ENCODE assay signal across 9 mouse cellular contexts in the genomic region with DNA sequence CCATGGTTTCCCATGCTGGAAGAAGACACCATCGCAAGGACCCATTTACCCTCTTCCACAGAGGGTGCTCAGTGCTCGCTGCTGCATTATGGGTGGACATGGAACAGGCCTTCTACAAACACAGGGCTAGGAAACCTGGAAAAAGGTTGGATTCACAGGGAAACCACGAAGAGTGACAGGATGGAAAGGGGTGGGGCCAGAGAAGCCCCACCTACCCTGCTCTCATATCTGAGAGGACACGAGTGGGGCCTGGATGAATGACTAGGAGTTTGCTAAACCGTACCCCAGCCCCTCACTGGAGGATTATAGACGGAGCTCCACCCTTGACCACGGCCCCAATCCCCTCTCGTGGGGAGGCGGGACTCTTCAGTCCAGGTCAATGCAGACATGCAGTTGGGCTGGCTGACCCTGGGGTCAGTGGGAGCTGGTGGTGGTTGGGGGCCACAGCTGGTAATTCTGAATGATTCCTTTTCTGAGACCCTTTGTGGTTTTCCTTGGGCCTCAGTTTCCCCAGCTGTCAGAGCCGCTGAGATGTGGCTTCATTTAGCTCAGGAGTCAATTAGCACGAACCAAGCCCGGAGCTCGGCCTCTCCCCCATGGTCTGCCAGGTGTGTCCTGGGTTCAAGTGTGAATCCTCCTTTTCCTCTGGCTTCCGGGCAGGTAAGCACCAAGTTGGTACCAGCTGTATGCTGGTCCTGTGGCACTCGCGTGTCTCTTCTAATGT. TPM values are rescaled to one million over a fixed set of nuclear protein-coding genes. Genes with fewer than 3 reads are reported as not detected.
DNase-seq lines count a peak whose midpoint lies in the region; ATAC-seq and TF ChIP-seq lines count a peak whose summit lies in the region.
"Had no signal": no experiment of that assay in that cellular context is flagged by ENCODE, and none has a peak within 500 bp of the region (broad histone marks: within the 10 kb centered on the region; RNA-seq: fewer than 3 reads in every experiment).

No protein-coding gene starts in this region.

- H3K9me3 ChIP-seq in lung, embryonic 14.5 days (ENCODE audit: low read depth, low read length) = no peaks in the 10 kb centered on the region
- no peaks in the 10 kb centered on the region for H3K9me3 ChIP-seq in intestine, embryonic 15.5 days
- no peaks in the 10 kb centered on the region for H3K9me3 ChIP-seq in neural tube, embryonic 13.5 days

- DNase-seq in cerebellum, adult 11 months = peak; percentile 47
- no peak for DNase-seq in cerebellum, postnatal 4 days (ENCODE audit: low spot score in 2 of 2)
- no peak for DNase-seq in lung, embryonic 14.5 days
- no peak for DNase-seq in lung, adult 18-20 months
- no peak for DNase-seq in frontal cortex, postnatal 36 days (ENCODE audit: low spot score in 2 of 2)
- DNase-seq in layer of hippocampus, postnatal 14 days (ENCODE audit: low spot score in 2 of 2) = no peak

- WGBS in lung, embryonic 14.5 days = 67% methylated on average over 16 of the region's 16 CpGs
- WGBS in intestine, embryonic 15.5 days = 68% methylated on average over 16 of the region's 16 CpGs
- WGBS in neural tube, embryonic 13.5 days = 78% methylated on average over 16 of the region's 16 CpGs

- H3K27ac ChIP-seq in lung, embryonic 14.5 days (ENCODE audit: low read depth) = peak overlapping the region; percentile 92
- H3K27ac ChIP-seq in intestine, embryonic 15.5 days = peak overlapping the region; percentile 91
- peak overlapping the region; percentile 88 for H3K27ac ChIP-seq in neural tube, embryonic 13.5 days (replicated peaks)

- H3K4me1 ChIP-seq in lung, embryonic 14.5 days (ENCODE audit: insufficient read depth) = peaks cover 59% of the 10 kb centered on the region
- peaks cover 96% of the 10 kb centered on the region for H3K4me1 ChIP-seq in intestine, embryonic 15.5 days (replicated peaks)
- H3K4me1 ChIP-seq in neural tube, embryonic 13.5 days (replicated peaks) = peaks cover 100% of the 10 kb centered on the region

- ATAC-seq in lung, embryonic 14.5 days (ENCODE audit: insufficient read depth) = no peak
- ATAC-seq in intestine, embryonic 15.5 days = no peak
- no peak for ATAC-seq in neural tube, embryonic 13.5 days (ENCODE audit: low read depth)
- ATAC-seq: inflammation-experienced regulatory T-cells, adult 6 months had no signal

- H3K4me2 ChIP-seq in lung, embryonic 14.5 days = peak overlapping the region; percentile 49
- H3K4me2 ChIP-seq in intestine, embryonic 15.5 days (replicated peaks) = no peak overlapping the region
- H3K4me2 ChIP-seq in neural tube, embryonic 13.5 days = no peak overlapping the region

- H3K36me3 ChIP-seq in lung, embryonic 14.5 days (ENCODE audit: insufficient read depth) = peaks cover 28% of the 10 kb centered on the region
- no peaks in the 10 kb centered on the region for H3K36me3 ChIP-seq in intestine, embryonic 15.5 days
- peaks cover 19% of the 10 kb centered on the region for H3K36me3 ChIP-seq in neural tube, embryonic 13.5 days

- H3K27me3 ChIP-seq in lung, embryonic 14.5 days (ENCODE audit: insufficient read depth, low read length) = no peaks in the 10 kb centered on the region
- no peaks in the 10 kb centered on the region for H3K27me3 ChIP-seq in intestine, embryonic 15.5 days (replicated peaks)
- H3K27me3 ChIP-seq in neural tube, embryonic 13.5 days = peaks cover 8% of the 10 kb centered on the region

- H3K9ac ChIP-seq in lung, embryonic 14.5 days = peak overlapping the region; percentile 16; the same call in 1 of the 2 replicates
- H3K9ac ChIP-seq in intestine, embryonic 15.5 days = no peak overlapping the region
- H3K9ac ChIP-seq in neural tube, embryonic 13.5 days = no peak overlapping the region

- TF ChIP-seq CTCF in lung, embryonic 14.5 days (IDR thresholded peaks at IDR 0.05; ENCODE audit: low read depth) = no peak

- H3K4me3 ChIP-seq in lung, embryonic 14.5 days (ENCODE audit: low read depth, low read length) = no peak overlapping the region
- no peak overlapping the region for H3K4me3 ChIP-seq in intestine, embryonic 15.5 days (replicated peaks)
- no peak overlapping the region for H3K4me3 ChIP-seq in neural tube, embryonic 13.5 days

RNA-seq across cellular contexts. Expression of a gene that starts 19.9 kb away (rescaled TPM):
- polyA plus RNA-seq in lung, embryonic 14.5 days (2014; fragmentation: Nextera tagmentation; extraction: Ambion mirVana) = 2.8 and 3.3 TPM in 2 replicates
- 235 and 288 TPM in 2 replicates for polyA plus RNA-seq in intestine, embryonic 15.5 days (2015; fragmentation: Nextera tagmentation; extraction: Ambion mirVana)
- polyA plus RNA-seq in neural tube, embryonic 13.5 days (2015; fragmentation: Nextera tagmentation; extraction: Ambion mirVana) = 1.8 and 3.1 TPM in 2 replicates
- total RNA-seq in layer of hippocampus, postnatal 14 days (2021) = 1 to 10 TPM; 1.1 to 1.5 TPM

RNA-seq across cellular contexts. Expression of a gene that starts 23.9 kb away (rescaled TPM):
- polyA plus RNA-seq in lung, embryonic 14.5 days (2014; fragmentation: Nextera tagmentation; extraction: Ambion mirVana) = 1.3 and 1.4 TPM in 2 replicates
- polyA plus RNA-seq in intestine, embryonic 15.5 days (2015; fragmentation: Nextera tagmentation; extraction: Ambion mirVana) = 1.4 TPM in 1 of 2 replicates, not detected in the other
- polyA plus RNA-seq in neural tube, embryonic 13.5 days (2015; fragmentation: Nextera tagmentation; extraction: Ambion mirVana) = 1.3 and 2.5 TPM in 2 replicates
- 1 to 10 TPM; 2.8 to 5.4 TPM for total RNA-seq in layer of hippocampus, postnatal 14 days (2021)

RNA-seq across cellular contexts. Expression of a gene that starts 28.5 kb away (rescaled TPM):
- polyA plus RNA-seq in lung, embryonic 14.5 days (2014; fragmentation: Nextera tagmentation; extraction: Ambion mirVana) = 2.8 and 3.8 TPM in 2 replicates
- polyA plus RNA-seq in intestine, embryonic 15.5 days (2015; fragmentation: Nextera tagmentation; extraction: Ambion mirVana) = 2.8 and 3.6 TPM in 2 replicates
- 5.2 and 8.2 TPM in 2 replicates for polyA plus RNA-seq in neural tube, embryonic 13.5 days (2015; fragmentation: Nextera tagmentation; extraction: Ambion mirVana)
- 1 to 10 TPM; 3.1 to 4.5 TPM for total RNA-seq in layer of hippocampus, postnatal 14 days (2021)

RNA-seq across cellular contexts. Expression of a gene that starts 28.5 kb away (rescaled TPM):
- polyA plus RNA-seq in lung, embryonic 14.5 days (2014; fragmentation: Nextera tagmentation; extraction: Ambion mirVana) = 57.5 and 67.0 TPM in 2 replicates
- 89.2 and 100 TPM in 2 replicates for polyA plus RNA-seq in intestine, embryonic 15.5 days (2015; fragmentation: Nextera tagmentation; extraction: Ambion mirVana)
- 72.2 and 75.2 TPM in 2 replicates for polyA plus RNA-seq in neural tube, embryonic 13.5 days (2015; fragmentation: Nextera tagmentation; extraction: Ambion mirVana)
- total RNA-seq in layer of hippocampus, postnatal 14 days (2021) = 10 to 100 TPM; 73.7 to 74.3 TPM

RNA-seq across cellular contexts. Expression of a gene that starts 34.4 kb away (rescaled TPM):
- 109 and 116 TPM in 2 replicates for polyA plus RNA-seq in lung, embryonic 14.5 days (2014; fragmentation: Nextera tagmentation; extraction: Ambion mirVana)
- polyA plus RNA-seq in intestine, embryonic 15.5 days (2015; fragmentation: Nextera tagmentation; extraction: Ambion mirVana) = 83.2 and 85.7 TPM in 2 replicates
- 105 and 112 TPM in 2 replicates for polyA plus RNA-seq in neural tube, embryonic 13.5 days (2015; fragmentation: Nextera tagmentation; extraction: Ambion mirVana)
- total RNA-seq in layer of hippocampus, postnatal 14 days (2021) = 10 to 100 TPM; 68.6 to 73.2 TPM

Comparison
In these comparisons a context has a peak if more than half of its experiments do, and no peak if none do; other contexts are left out.
1. RNA of a gene that starts 19.9 kb away (polyA plus RNA-seq): 235 to 288 TPM in intestine, embryonic 15.5 days; 2.8 to 3.3 TPM in lung, embryonic 14.5 days and 1.8 to 3.1 TPM in neural tube, embryonic 13.5 days; every median in the first group is over 10 times any median in the second.
2. Peak in every context shown above with its lines, with median percentiles within 50 percentile points of each other: H3K27ac ChIP-seq.